In the genomic region with DNA sequence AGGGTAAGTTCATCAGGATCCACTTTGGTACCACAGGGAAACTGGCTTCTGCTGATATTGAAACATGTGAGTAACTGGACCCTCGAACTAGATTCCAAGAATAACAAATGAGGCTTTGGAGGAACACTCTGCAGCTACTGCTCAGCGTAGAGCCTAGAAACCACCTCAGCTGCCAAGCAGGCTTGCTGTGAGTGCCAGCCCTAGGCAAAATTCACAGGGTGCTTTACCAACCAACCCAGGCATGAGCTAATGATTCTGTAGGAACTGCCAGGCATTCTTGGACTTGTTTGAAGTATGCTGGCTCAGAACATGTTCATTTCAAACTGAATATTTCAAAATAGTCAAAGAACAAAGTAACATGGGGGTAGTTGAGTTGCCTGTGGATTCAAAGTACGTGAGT, we compare ENCODE assay signal across 20 mouse cellular contexts. TPM values are rescaled to one million over a fixed set of nuclear protein-coding genes. Genes with fewer than 3 reads are reported as not detected.
DNase-seq lines count a peak whose midpoint lies in the region; ATAC-seq and TF ChIP-seq lines count a peak whose summit lies in the region.
"Had no signal": no experiment of that assay in that cellular context is flagged by ENCODE, and none has a peak within 500 bp of the region (broad histone marks: within the 10 kb centered on the region; RNA-seq: fewer than 3 reads in every experiment).

No protein-coding gene starts in this region.

- no peak for TF ChIP-seq POLR2A in thymus, adult 2 months (IDR thresholded peaks at IDR 0.05; ENCODE audit: control insufficient read depth, extremely low read depth, insufficient read depth, low read length, poor library complexity)

- no peaks in the 10 kb centered on the region for H3K27me3 ChIP-seq in forebrain, embryonic 14.5 days (replicated peaks; ENCODE audit: control insufficient read depth, insufficient read depth, low read length)
- no peaks in the 10 kb centered on the region for H3K27me3 ChIP-seq in forebrain, embryonic 12.5 days
- H3K27me3 ChIP-seq in thymus, adult 2 months (ENCODE audit: control insufficient read depth, insufficient read depth, low read length), result no peaks in the 10 kb centered on the region
- H3K27me3 ChIP-seq: heart, embryonic 15.5 days; limb, embryonic 12.5 days had no signal

- no peaks in the 10 kb centered on the region for H3K4me1 ChIP-seq in forebrain, embryonic 14.5 days (ENCODE audit: control insufficient read depth, insufficient read depth, low read length)
- H3K4me1 ChIP-seq in forebrain, embryonic 12.5 days, result no peaks in the 10 kb centered on the region
- no peaks in the 10 kb centered on the region for H3K4me1 ChIP-seq in thymus, adult 2 months (replicated peaks; ENCODE audit: control insufficient read depth, insufficient read depth, low read length)
- H3K4me1 ChIP-seq: forebrain, embryonic 10.5 days; heart, embryonic 15.5 days; limb, embryonic 12.5 days had no signal

- no peak overlapping the region for H3K27ac ChIP-seq in forebrain, embryonic 14.5 days (ENCODE audit: low read depth, low read length)
- H3K27ac ChIP-seq in forebrain, embryonic 12.5 days, result no peak overlapping the region
- H3K27ac ChIP-seq in thymus, adult 2 months (ENCODE audit: control insufficient read depth, insufficient read depth, low read length), result no peak overlapping the region
- H3K27ac ChIP-seq: forebrain, embryonic 10.5 days; heart, embryonic 15.5 days; limb, embryonic 12.5 days; macrophage had no signal

- H3K9me3 ChIP-seq in forebrain, embryonic 14.5 days (replicated peaks; ENCODE audit: control insufficient read depth, low read length), result no peaks in the 10 kb centered on the region
- H3K9me3 ChIP-seq in forebrain, embryonic 12.5 days, result no peaks in the 10 kb centered on the region
- H3K9me3 ChIP-seq: forebrain, embryonic 10.5 days; heart, embryonic 15.5 days; limb, embryonic 12.5 days had no signal

- no peaks in the 10 kb centered on the region for H3K36me3 ChIP-seq in forebrain, embryonic 14.5 days (ENCODE audit: control insufficient read depth, insufficient read depth, low read length)
- no peaks in the 10 kb centered on the region for H3K36me3 ChIP-seq in forebrain, embryonic 12.5 days (replicated peaks)
- no peaks in the 10 kb centered on the region for H3K36me3 ChIP-seq in thymus, adult 2 months (ENCODE audit: control insufficient read depth, insufficient read depth, low read length)
- H3K36me3 ChIP-seq: forebrain, embryonic 10.5 days; G1E; heart, embryonic 15.5 days; limb, embryonic 12.5 days had no signal

- no peak for ATAC-seq in forebrain, embryonic 14.5 days
- ATAC-seq in forebrain, embryonic 12.5 days (ENCODE audit: low FRiP score), result no peak
- ATAC-seq: intestine, postnatal 0 days had no signal

- 74% methylated on average over 3 of the region's 3 CpGs for WGBS in forebrain, embryonic 14.5 days
- 77% methylated on average over 3 of the region's 3 CpGs for WGBS in forebrain, embryonic 12.5 days
- 67% methylated on average over 3 of the region's 3 CpGs for WGBS in thymus, adult 2 months

- no peak for TF ChIP-seq CTCF in thymus, adult 2 months (IDR thresholded peaks at IDR 0.05; ENCODE audit: borderline replicate concordance, control insufficient read depth, extremely low read depth, insufficient read depth, low read length, poor library complexity)

- peak; percentile 6 for DNase-seq in forebrain, embryonic 14.5 days (ENCODE audit: low spot score)
- DNase-seq in layer of hippocampus, adult 11-12 months (ENCODE audit: low spot score), result peak; percentile 15
- DNase-seq in layer of hippocampus, postnatal 25 days (ENCODE audit: extremely low spot score in 1 of 2, low spot score in 1 of 2), result no peak
- peak; percentile 48 to 49 for DNase-seq in right cerebral cortex, postnatal 10 days (ENCODE audit: low spot score in 2 of 2)
- DNase-seq in right cerebral cortex, postnatal 36 days (ENCODE audit: low spot score in 2 of 2), result no peak
- DNase-seq in thymus, adult 2 months, result no peak
- DNase-seq: cerebellum, adult 9-11 months; heart, adult 11 months; kidney, postnatal 4 days; lung, adult 18-20 months; midbrain, embryonic 14.5 days had no signal

- H3K4me3 ChIP-seq in forebrain, embryonic 14.5 days (ENCODE audit: low read depth, low read length), result no peak overlapping the region
- H3K4me3 ChIP-seq in forebrain, embryonic 12.5 days (replicated peaks), result no peak overlapping the region
- no peak overlapping the region for H3K4me3 ChIP-seq in thymus, adult 2 months (ENCODE audit: control insufficient read depth, insufficient read depth, low read length)
- H3K4me3 ChIP-seq: forebrain, embryonic 10.5 days; heart, embryonic 15.5 days; limb, embryonic 12.5 days had no signal

- no peak overlapping the region for H3K9ac ChIP-seq in forebrain, embryonic 14.5 days (ENCODE audit: low read length)
- H3K9ac ChIP-seq in forebrain, embryonic 12.5 days, result no peak overlapping the region
- H3K9ac ChIP-seq: heart, embryonic 15.5 days; limb, embryonic 12.5 days had no signal

- H3K4me2 ChIP-seq in forebrain, embryonic 14.5 days (ENCODE audit: low read length), result no peak overlapping the region
- H3K4me2 ChIP-seq in forebrain, embryonic 12.5 days, result no peak overlapping the region
- H3K4me2 ChIP-seq: heart, embryonic 15.5 days; limb, embryonic 12.5 days had no signal

RNA-seq across cellular contexts. Expression of gene Myh1, which starts 4.9 kb away (rescaled TPM):
- polyA plus RNA-seq in forebrain, embryonic 14.5 days (2014; fragmentation: Nextera tagmentation; extraction: Ambion mirVana), result 0.10 TPM in 1 of 2 replicates, not detected in the other
- 0.05 TPM in 1 of 2 replicates, not detected in the other for polyA plus RNA-seq in forebrain, embryonic 12.5 days (2016; fragmentation: Nextera tagmentation; extraction: Ambion mirVana)
- under 1 TPM; 0.07 to 0.12 TPM for total RNA-seq in layer of hippocampus, postnatal 25 days (2021)
- 0.04 and 0.09 TPM in 2 replicates for polyA plus RNA-seq in thymus, adult 2 months (2012; rRNA removed)
- total RNA-seq: G1E had no signal
- polyA plus RNA-seq: forebrain, embryonic 10.5 days; G1E; macrophage had no signal

RNA-seq across cellular contexts. Expression of gene Myh4, which starts 33.1 kb away (rescaled TPM):
- polyA plus RNA-seq in forebrain, embryonic 14.5 days (2014; fragmentation: Nextera tagmentation; extraction: Ambion mirVana), result 0.03 TPM in 1 of 2 replicates, not detected in the other
- polyA plus RNA-seq in forebrain, embryonic 12.5 days (2016; fragmentation: Nextera tagmentation; extraction: Ambion mirVana), result not detected in 2 replicates
- under 1 TPM; 0.10 to 0.28 TPM for total RNA-seq in layer of hippocampus, postnatal 25 days (2021)
- polyA plus RNA-seq in thymus, adult 2 months (2012; rRNA removed), result 0.04 and 0.19 TPM in 2 replicates
- total RNA-seq: G1E had no signal
- polyA plus RNA-seq: forebrain, embryonic 10.5 days; G1E; heart, embryonic 15.5 days; hindbrain, embryonic 11.5 days; intestine, postnatal 0 days; macrophage; spleen, adult 2 months had no signal

RNA-seq across cellular contexts. Expression of gene Myh2, which starts 33.9 kb away (rescaled TPM):
- 0.06 TPM in 1 of 2 replicates, not detected in the other for polyA plus RNA-seq in forebrain, embryonic 14.5 days (2014; fragmentation: Nextera tagmentation; extraction: Ambion mirVana)
- polyA plus RNA-seq in forebrain, embryonic 12.5 days (2016; fragmentation: Nextera tagmentation; extraction: Ambion mirVana), result 0.05 and 0.08 TPM in 2 replicates
- total RNA-seq in layer of hippocampus, postnatal 25 days (2021), result under 1 TPM; 0.16 to 0.17 TPM
- 0.03 TPM in 1 of 2 replicates, not detected in the other for polyA plus RNA-seq in thymus, adult 2 months (2012; rRNA removed)
- polyA plus RNA-seq: forebrain, embryonic 10.5 days; G1E; hindbrain, embryonic 11.5 days; macrophage; spleen, adult 2 months had no signal

Comparison
In these comparisons a context has a peak if more than half of its experiments do, and no peak if none do; other contexts are left out.
1. DNase-seq: peak in forebrain, embryonic 14.5 days (single experiment), layer of hippocampus, adult 11-12 months (single experiment) and right cerebral cortex, postnatal 10 days (2 of 2); none in layer of hippocampus, postnatal 25 days (0 of 2), right cerebral cortex, postnatal 36 days (0 of 2) and thymus, adult 2 months (single experiment).